Comparison of ENCODE assay signal across 9 mouse cellular contexts in the genomic region with DNA sequence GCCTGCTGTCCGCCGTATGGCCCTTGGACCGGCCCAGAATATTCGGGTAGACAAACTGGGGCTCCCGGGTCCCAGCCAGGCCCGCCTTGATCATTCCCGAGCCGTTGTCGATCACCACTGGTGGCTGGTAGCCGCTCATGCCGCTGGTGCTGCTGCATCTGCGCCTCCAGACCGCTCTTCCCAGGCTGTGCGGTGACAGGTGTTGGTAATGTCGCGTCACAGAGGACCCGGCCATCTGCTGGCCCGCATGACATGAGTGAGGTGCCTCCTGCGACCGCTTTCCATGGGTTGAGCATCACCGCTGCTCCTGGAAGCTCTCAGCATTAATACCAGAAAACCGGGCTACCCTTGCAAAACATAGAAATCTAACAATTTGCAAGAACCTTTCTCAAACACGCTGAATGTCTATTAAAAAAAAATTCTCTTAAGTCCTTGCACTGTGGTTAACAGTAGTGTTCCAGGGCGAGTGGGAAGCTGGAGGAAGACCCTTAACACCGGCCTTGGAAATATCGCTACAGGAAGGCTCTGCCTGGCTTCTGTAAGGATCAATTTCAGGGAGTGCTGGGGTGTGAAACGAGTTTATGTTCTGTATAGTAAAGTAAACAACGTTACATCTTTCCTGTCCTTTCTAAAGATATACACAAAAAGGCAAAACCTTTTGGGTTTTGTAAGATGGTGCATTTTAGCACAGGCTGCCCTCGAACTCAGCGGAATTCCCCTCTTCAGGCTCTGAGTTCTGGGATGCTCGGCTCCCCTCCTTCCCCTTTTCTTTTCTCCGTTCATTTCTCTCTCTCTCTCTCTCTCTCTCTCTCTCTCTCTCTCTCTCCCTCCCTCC. TPM values are rescaled to one million over a fixed set of nuclear protein-coding genes. Genes with fewer than 3 reads are reported as not detected.
DNase-seq lines count a peak whose midpoint lies in the region; ATAC-seq and TF ChIP-seq lines count a peak whose summit lies in the region.
"Had no signal": no experiment of that assay in that cellular context is flagged by ENCODE, and none has a peak within 500 bp of the region (broad histone marks: within the 10 kb centered on the region; RNA-seq: fewer than 3 reads in every experiment).

A gene (minus strand): TSS at position 229 of the 835 bp plus-strand sequence.

- peak; percentile 82 for DNase-seq in cerebellum, adult 9-11 months
- DNase-seq in gastrocnemius, adult 2 months, result peak; percentile 47
- DNase-seq in liver, embryonic 14.5 days (ENCODE audit: low read depth in 3 of 3, low spot score in 3 of 3), result no peak
- DNase-seq in urinary bladder, postnatal 4 days (ENCODE audit: low spot score in 2 of 2), result no peak

- H3K9ac ChIP-seq in kidney, embryonic 15.5 days, result peak within 1 kb of the TSS; percentile 56
- peak within 1 kb of the TSS; percentile 78 for H3K9ac ChIP-seq in liver, embryonic 14.5 days (replicated peaks)
- peak within 1 kb of the TSS; percentile 55 for H3K9ac ChIP-seq in neural tube, embryonic 14.5 days (replicated peaks; ENCODE audit: low read depth, low read length)

- H3K9me3 ChIP-seq in megakaryocyte, embryonic 14.5 days, result no peaks in the 10 kb centered on the region
- H3K9me3 ChIP-seq in kidney, embryonic 15.5 days (replicated peaks), result no peaks in the 10 kb centered on the region
- no peaks in the 10 kb centered on the region for H3K9me3 ChIP-seq in liver, embryonic 14.5 days (ENCODE audit: control insufficient read depth, low read length)
- no peaks in the 10 kb centered on the region for H3K9me3 ChIP-seq in neural tube, embryonic 14.5 days (ENCODE audit: control insufficient read depth, low read length)

- no peak for TF ChIP-seq EP300 in liver, embryonic 14.5 days (IDR thresholded peaks at IDR 0.05; ENCODE audit: low read depth)

- peak within 1 kb of the TSS; percentile 99 for H3K4me3 ChIP-seq in megakaryocyte, embryonic 14.5 days (replicated peaks)
- H3K4me3 ChIP-seq in gastrocnemius, adult 2 months, result peak within 1 kb of the TSS; percentile 99
- H3K4me3 ChIP-seq in kidney, embryonic 15.5 days (replicated peaks), result peak within 1 kb of the TSS; percentile 90
- peak within 1 kb of the TSS; percentile 69 to 88 for H3K4me3 ChIP-seq in liver, embryonic 14.5 days (ENCODE audit: insufficient read depth in 1 of 2, low read depth in 2 of 2, low read length in 2 of 2)
- H3K4me3 ChIP-seq in neural tube, embryonic 14.5 days (ENCODE audit: low read depth, low read length), result peak within 1 kb of the TSS; percentile 88

- TF ChIP-seq CTCF in gastrocnemius, adult 2 months (IDR thresholded peaks at IDR 0.05), result 0 out of 2 replicates have a peak, but pooled peaks have one; percentile 17
- TF ChIP-seq CTCF in liver, embryonic 14.5 days (IDR thresholded peaks at IDR 0.05; ENCODE audit: low read depth), result no peak

- peaks cover 38% of the 10 kb centered on the region for H3K4me1 ChIP-seq in megakaryocyte, embryonic 14.5 days
- H3K4me1 ChIP-seq in kidney, embryonic 15.5 days, result peaks cover 32% of the 10 kb centered on the region
- H3K4me1 ChIP-seq in liver, embryonic 14.5 days (replicated peaks; ENCODE audit: control insufficient read depth in 2 of 2, insufficient read depth in 2 of 2, low read length in 1 of 2), result peaks cover 4 to 9% of the 10 kb centered on the region in 2 experiments
- peaks cover 14% of the 10 kb centered on the region for H3K4me1 ChIP-seq in neural tube, embryonic 14.5 days (ENCODE audit: control insufficient read depth, insufficient read depth, low read length)

- intact Hi-C loops in gastrocnemius, adult 2 months (cut with DNase I), result loop anchor here (2.0 to 5.0 kb wide), 3 partner anchors 192 to 492 kb away; a partner anchor contains a TSS

- no peak for ATAC-seq in megakaryocyte, adult 5-6 weeks (ENCODE audit: poor library complexity, severe bottlenecking)
- no peak for ATAC-seq in kidney, embryonic 15.5 days (replicated peaks; ENCODE audit: low FRiP score)
- no peak for ATAC-seq in liver, embryonic 14.5 days (ENCODE audit: insufficient read depth)
- ATAC-seq in neural tube, embryonic 14.5 days (ENCODE audit: low read depth), result no peak

- H3K36me3 ChIP-seq in megakaryocyte, embryonic 14.5 days (replicated peaks; ENCODE audit: low read length), result peaks cover 12% of the 10 kb centered on the region
- peaks cover 9% of the 10 kb centered on the region for H3K36me3 ChIP-seq in kidney, embryonic 15.5 days
- peaks cover 3% of the 10 kb centered on the region; the same call in 1 of the 2 replicates for H3K36me3 ChIP-seq in liver, embryonic 14.5 days (replicated peaks; ENCODE audit: control insufficient read depth, insufficient read depth, low read depth)
- no peaks in the 10 kb centered on the region for H3K36me3 ChIP-seq in neural tube, embryonic 14.5 days (ENCODE audit: control insufficient read depth, insufficient read depth, low read length)

- peaks cover 4% of the 10 kb centered on the region for H3K27me3 ChIP-seq in megakaryocyte, embryonic 14.5 days (replicated peaks)
- H3K27me3 ChIP-seq in kidney, embryonic 15.5 days, result peaks cover 9% of the 10 kb centered on the region; the same call in 1 of the 2 replicates
- peaks cover 3% of the 10 kb centered on the region; the same call in 1 of the 2 replicates for H3K27me3 ChIP-seq in liver, embryonic 14.5 days (ENCODE audit: control insufficient read depth, insufficient read depth, low read length)
- no peaks in the 10 kb centered on the region for H3K27me3 ChIP-seq in neural tube, embryonic 14.5 days (ENCODE audit: control insufficient read depth, insufficient read depth, low read length)

- H3K27ac ChIP-seq in gastrocnemius, adult 2 months, result peak within 1 kb of the TSS; percentile 97
- H3K27ac ChIP-seq in kidney, embryonic 15.5 days, result peak within 1 kb of the TSS; percentile 73
- peak within 1 kb of the TSS; percentile 64 for H3K27ac ChIP-seq in liver, embryonic 14.5 days
- H3K27ac ChIP-seq in neural tube, embryonic 14.5 days (ENCODE audit: low read depth, low read length), result peak within 1 kb of the TSS; percentile 55

- whole genome bisulfite sequencing in kidney, embryonic 15.5 days, result under 1% methylated on average over 32 of the region's 32 CpGs
- 3% methylated on average over 32 of the region's 32 CpGs for WGBS in liver, embryonic 14.5 days (ENCODE audit: insufficient replicate concordance)
- 1% methylated on average over 32 of the region's 32 CpGs for WGBS in neural tube, embryonic 14.5 days

- H3K4me2 ChIP-seq in kidney, embryonic 15.5 days, result peak within 1 kb of the TSS; percentile 96
- peak within 1 kb of the TSS; percentile 93 for H3K4me2 ChIP-seq in liver, embryonic 14.5 days (ENCODE audit: low read depth)
- peak within 1 kb of the TSS; percentile 73 for H3K4me2 ChIP-seq in neural tube, embryonic 14.5 days (ENCODE audit: low read depth, low read length)

RNA-seq across cellular contexts. Expression of the gene that starts here (rescaled TPM):
- polyA plus RNA-seq in megakaryocyte, embryonic 14.5 days (2012; ENCODE audit: insufficient read depth, low replicate concordance), result not detected in 2 replicates
- total RNA-seq in megakaryocyte, adult 5-6 weeks (2015), result 0.21 TPM in 1 of 2 replicates, not detected in the other
- total RNA-seq in megakaryocyte, adult 5-6 weeks (2017), result not detected in 2 replicates
- total RNA-seq in gastrocnemius, adult 2 months (2021), result not detected
- not detected in 2 replicates for polyA plus RNA-seq in kidney, embryonic 15.5 days (2015; fragmentation: Nextera tagmentation; extraction: Ambion mirVana)
- not detected in 2 replicates for polyA plus RNA-seq in liver, embryonic 14.5 days (2012; rRNA removed)
- not detected in 2 replicates for polyA plus RNA-seq in liver, embryonic 14.5 days (2014; fragmentation: Nextera tagmentation; extraction: Ambion mirVana)
- polyA plus RNA-seq in neural tube, embryonic 14.5 days (2014; fragmentation: Nextera tagmentation; extraction: Ambion mirVana), result 0.83 and 0.88 TPM in 2 replicates
- total RNA-seq: common myeloid progenitor, adult 5-6 weeks had no signal

Comparison
In these comparisons a context has a peak if more than half of its experiments do, and no peak if none do; other contexts are left out.
1. Peak in DNase-seq, H3K4me3 ChIP-seq and H3K27ac ChIP-seq in gastrocnemius, adult 2 months; RNA of the gene not detected or under 1 TPM.